Mouse (Mus musculus): ENCODE measurements around the gene Vgll3. TPM values are rescaled to one million over a fixed set of nuclear protein-coding genes. Genes with fewer than 3 reads are reported as not detected.

Vgll3 gene
- 1.8 and 2.3 TPM in 2 replicates for polyA plus RNA-seq (2021; fragmentation: Nextera tagmentation)
- long read RNA-seq, experiment 1, full-length matches to known transcripts, result 2 of 3 reads
- long read RNA-seq, experiment 1, partial matches to known transcripts, result 0 of 3 reads
- long read RNA-seq, experiment 1, other reads (novel, unspliced or antisense), result 1 of 3 reads
- long read RNA-seq, experiment 2, full-length matches to known transcripts, result 7 of 9 reads
- long read RNA-seq, experiment 2, partial matches to known transcripts, result 0 of 9 reads
- long read RNA-seq, experiment 2, other reads (novel, unspliced or antisense), result 2 of 9 reads

DNA sequence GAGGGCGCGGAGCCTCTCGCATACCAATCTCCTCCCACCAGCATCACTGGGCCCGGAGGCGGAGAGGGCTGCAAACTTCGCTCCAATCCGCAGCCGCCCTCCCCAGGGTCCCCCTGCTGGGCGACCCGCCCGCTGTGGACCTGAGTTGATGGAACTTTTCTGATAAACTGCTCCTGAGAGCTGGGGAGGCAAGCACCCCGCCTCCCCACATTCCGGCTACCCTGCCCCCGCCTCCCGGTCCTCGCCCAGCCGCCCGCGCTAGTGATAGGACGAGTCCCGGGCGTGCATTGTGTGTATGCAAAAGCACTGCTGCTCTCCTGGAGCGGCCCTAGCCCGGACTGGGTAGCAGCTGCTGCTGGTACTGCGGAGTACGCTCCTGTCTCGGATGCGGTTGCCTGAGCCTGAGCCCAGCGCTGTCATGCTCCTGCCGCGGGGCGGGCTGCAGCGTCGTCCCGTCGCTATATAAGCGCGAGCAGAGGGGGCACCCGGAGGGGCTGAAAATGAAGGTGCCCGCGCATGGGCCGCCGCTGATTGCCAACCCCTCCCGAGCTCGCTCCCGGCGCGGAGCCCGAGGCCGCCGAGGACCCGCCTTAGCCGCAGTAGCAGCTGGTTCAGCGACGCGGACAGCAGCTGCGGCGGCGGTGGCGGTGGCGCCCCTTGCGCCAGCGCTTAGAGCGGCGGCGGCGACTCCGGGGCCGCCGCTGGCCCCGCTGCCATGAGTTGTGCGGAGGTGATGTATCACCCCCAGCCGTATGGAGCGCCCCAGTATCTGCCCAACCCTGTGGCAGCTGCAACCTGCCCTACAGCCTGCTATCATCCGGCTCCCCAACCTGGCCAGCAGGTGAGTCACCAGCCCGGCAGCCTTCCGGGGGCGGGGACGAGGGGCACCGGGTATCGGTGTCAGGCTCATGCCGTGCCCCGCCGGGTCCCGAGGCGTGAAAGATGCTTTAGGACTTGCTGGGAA, at the start of gene Vgll3:
Gene Vgll3 (plus strand): TSS at position 340 of the 964 bp plus-strand sequence.

